Mouse (Mus musculus) right cerebral cortex, adult 2 months (tissue): ENCODE measurements around the gene Pnmal2.

ENCODE experiments used
- DNase-seq, 2 experiments: peaks; one replicate each; pipeline ENCODE4 v3.0.0; 2021 to 2022; ENCODE audit warnings: low spot score in 2 of 2

Pnmal2 gene

DNA sequence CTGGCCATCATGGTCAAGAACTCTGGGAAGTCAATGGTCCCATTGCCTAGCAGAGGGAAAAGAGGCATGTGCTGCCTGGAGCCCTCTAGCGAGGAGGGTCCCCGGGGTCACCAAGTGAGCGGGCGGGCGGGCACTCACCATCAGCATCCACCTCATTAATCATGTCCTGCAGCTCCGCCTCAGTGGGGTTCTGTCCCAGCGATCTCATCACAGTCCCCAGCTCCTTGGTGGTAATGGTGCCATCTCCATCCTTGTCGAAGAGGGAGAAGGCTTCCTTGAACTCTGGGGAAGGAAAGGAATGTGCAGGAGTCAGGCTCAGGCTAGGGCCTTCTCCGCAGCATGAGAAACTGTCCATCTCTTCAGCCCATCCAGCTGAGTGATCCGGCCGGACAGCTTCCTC lies 27.0 kb upstream of the Pnmal2 start:
- no peak for DNase-seq

DNA sequence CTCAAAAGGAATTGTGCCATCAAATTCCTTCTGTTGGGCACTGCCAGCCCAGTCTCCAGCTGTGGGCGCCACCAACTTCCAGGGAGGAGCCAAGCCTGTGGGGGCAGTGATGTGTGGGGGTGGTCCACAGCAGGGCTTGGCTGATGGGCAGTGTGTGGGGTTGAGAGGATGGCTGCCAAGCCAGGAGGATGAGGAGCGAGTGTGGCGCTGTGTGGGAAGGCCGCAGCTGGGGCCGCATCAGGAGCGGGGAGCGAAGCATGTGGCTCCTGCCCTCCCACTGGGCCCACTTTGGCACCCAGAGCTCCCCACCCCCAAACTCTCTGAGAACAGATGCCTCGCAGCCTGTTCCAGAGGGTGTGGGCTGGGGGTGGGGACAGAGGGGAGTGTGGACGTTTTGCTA lies 26.5 kb upstream of the Pnmal2 start:
- DNase-seq: peak; percentile 80 to 82

DNA sequence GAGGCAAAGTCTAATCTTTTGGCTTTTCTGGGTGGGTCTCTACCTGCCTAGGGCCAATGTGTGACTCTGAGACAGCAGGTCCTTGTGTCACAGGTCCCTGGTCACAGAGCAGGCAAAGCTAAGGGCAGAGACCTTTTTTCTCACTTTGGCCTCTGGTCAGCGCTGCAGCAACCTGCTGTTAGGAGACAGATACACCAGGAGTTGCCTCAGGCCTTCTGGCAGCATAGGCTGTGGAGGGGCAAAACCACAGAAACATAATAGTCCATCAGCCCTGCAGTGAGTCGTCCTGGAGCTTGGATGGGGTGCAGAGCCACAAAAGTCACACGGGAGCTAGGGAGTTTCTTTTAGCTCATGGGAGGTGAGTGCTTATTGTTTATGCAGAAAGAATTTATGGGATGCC lies 25.8 kb upstream of the Pnmal2 start:
- no peak for DNase-seq

DNA sequence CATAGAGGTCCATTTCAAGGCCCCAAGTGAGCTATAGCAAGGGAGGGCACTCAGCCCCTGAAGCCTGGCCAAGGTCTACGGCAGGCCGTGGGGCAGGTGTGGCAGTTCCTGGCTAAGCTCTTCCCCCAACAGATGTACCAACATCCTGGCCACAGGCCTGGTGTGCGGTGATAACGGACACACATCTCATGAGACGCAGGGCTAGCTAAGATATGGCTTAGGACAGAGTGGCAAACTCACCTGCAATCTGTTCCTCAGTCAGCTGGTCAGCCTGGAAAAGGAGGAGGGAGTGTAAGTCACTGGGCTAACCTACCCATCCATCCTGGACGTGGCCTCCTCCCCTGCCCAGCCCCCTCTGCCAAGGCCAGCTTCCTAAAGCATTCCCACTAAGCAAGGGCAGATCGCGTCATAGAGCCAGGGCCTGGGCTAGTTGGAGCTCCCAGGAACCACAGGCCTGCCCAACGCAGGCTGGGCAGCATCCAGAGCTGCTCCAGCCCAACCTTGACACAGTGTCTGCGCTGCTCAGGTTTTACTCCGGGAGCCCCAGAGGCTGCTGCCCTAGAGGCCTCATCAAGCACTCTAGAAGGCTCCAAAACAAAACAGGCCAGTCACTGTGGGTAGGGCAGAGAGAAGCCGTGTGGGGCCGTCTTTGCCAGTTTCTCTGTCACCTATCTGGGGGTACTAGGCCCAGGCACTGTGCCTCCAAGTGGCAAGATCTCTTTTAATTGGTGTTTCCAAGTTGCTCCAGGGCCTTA lies 24.9 kb upstream of the Pnmal2 start:
- no peak for DNase-seq

DNA sequence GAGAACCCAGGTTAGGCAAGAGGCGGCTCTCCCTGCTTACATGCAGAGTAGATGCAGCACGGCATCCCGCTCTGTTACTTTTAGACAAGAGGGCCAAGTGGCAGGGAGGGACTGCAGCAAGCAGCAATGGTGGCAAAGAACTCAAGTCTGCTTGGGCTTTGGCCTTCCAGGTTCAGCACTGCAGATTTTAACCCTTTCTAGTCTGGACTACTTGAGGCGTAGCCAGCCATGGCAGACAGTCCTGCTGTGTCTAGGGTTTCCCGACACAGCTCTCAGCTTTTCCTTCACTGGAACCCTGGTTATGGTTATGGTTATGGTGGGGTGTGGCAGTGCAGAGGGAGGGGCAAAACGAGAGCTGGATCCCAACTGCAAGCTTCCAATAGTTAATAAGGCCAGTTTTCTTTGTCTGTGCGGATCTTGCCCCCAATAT lies 24.3 kb upstream of the Pnmal2 start:
- DNase-seq: no peak

DNA sequence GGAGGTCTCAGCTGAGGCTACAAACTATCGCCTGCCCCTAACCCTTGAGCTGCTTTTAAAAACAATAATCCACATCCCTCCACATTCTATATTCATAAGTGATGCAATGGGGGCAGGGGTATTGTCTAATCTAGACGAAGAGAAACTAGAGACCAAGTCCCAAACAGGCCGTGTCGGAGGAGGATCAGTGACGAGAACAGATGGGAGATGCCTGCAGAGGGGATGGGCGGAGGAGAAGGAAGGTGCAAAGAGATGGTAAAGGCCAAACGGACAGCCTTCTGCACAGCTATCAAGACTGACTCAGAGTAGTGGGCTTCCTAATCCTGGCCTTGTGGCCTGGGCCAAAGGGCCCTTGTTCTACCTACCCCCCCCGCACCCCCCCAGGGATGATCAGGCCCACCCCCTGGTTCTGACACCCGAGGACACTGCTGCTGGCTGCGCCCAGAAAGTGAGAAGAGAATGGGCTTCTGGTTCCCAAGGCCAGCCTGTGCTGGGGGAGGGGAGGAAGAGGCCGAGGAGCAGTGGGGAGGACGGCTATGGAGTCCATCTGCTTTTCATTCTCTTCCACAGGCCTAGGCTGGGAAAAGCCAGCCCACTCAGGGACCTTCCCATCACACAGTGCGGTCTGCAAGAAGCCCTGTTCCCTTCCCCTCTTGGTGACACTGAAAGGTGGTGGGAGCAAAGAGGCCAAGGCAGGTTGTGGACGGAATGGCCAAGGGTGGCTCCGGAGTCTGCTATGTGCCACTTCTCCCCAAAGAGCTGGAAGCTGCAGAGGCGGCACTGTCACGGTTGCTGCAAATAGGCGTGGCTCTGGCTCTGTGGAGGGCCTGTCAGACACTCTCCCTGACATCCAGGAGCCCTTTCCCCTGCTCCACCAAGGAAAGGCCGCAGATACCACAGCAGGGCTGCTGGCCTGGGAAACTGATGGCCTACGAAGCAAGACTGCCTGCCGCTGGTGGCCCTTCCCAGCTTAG lies 23.4 kb upstream of the Pnmal2 start:
- DNase-seq: no peak

DNA sequence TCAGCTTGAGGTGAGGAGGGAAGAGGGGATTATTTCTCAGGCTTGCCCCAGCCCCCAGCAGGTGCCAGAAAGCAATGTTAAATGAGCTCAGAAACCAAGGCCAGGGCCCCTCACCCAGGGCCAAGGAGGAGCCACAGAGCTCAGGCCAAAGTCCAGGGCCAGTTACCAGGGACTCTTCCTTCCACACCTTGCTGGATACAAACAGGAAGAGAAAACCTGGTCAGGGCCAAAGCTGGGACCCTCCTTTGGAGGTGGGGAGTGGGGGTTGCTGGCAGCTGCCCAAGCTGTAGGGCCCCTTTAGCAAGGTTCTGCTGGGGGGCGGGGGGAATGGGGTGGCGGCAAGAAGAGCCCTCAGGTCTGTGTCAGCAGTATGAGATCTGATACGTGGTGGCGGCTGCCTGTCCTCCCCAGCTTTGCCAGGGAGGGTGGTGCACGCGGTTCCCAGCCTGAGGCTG lies 22.6 kb upstream of the Pnmal2 start:
- no peak for DNase-seq

DNA sequence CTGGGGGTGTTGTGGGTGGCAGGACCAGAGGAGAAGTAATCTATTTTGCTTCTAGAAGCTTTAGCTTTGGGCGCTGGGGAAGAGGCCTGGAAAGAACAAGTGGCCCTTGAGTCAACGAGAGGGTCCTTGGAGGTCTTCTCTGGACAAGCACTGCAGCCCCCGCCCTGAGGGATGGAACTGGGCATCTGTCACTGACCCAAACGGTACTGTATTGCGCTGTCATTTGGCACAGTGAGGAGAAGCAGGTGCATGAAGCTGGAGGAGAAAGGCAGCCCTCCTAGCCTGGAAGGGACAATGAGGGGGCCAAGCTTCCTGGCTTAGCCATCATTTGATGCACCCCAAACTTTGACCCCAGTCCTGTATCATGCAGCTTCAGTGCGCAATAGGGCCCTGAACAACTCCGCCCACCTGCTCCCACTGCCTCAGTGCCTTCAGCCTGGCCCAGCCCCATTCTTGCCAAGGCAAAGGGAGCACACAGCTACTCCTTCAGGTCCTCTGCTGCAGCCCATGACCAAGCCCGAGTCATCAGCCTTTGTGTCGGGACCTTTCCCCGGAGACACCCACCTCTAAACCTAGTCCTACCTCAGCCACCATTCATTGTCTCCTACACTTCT lies 22.0 kb upstream of the Pnmal2 start:
- DNase-seq: no peak

DNA sequence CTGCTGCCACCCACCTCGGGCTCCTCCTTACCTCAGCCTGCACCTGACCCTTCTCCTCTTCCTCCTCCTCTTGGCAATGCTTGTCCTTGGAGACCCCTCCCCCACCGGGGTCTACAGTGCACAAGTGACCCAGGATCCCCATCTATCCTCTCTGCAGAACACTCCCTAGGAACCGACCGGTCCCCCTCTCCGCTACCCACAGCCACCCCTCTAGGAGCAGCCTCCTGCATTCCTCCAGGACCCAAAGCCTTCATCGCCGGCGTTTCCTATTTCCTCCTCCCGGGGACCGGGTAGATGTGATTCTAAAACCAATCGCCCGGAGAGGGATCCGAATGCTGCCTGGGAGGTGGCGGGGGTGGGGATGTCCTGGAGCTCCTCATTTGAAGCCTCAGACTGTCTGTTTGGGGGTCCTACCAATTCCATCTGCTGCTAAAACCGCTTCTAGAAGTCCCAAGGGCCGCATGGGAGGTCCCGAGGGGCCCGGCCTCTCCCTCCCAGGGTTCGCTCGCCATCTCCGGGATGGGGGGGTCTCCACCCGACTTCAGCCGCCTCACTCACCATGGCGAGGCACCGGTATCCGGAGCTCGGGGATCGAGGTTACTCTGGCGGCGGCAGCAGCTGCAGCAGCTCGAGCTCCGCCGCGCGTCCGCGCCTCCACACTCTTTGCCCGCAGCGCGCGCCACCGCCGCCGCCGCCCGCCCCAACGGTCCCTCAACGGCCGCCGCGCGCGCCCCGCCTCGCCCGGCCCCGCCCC lies 21.0 kb upstream of the Pnmal2 start:
- no peak for DNase-seq

DNA sequence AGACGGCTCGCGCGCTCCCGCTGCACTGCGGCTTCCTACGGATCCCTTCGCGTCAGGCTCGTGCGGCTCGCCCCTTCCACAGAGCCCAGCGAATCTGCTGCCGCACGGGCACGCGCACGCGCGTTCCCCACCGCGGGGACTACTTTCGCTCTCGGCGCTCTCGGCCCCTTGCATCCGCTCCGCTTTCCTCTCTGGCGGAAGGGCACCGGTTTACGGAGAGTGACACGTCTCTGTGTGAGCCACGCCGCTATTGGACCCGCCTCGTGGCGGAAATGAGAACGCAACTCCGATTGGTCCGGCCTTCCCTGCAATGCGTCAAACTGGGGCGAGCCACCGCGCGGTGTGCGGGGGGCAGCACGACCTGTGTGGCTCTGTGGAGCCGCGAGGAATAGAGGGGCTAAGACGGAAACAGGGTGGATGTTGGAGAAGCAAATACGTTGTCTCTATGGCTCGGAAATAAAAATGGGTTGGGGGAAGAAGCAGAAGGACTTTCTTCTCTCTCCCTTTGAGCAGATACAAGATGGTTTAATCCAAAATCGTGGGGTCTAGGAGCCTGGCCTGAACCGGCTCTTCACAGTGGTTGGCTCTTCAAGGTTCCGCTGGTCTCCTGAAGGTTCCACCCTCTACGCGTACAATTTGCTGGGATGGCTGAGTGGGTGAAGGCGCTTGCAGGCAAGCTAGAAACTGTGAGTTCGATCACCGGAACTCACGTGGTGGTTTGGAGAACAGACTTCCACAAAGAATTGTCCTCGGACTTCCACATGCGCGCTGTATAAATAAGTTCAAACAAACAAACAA lies 20.2 kb upstream of the Pnmal2 start, which contains the start of gene Calm3:
Gene Calm3 (minus strand): TSS at position 78 of the 798 bp plus-strand sequence.
- DNase-seq: peak; percentile 99 to 100

DNA sequence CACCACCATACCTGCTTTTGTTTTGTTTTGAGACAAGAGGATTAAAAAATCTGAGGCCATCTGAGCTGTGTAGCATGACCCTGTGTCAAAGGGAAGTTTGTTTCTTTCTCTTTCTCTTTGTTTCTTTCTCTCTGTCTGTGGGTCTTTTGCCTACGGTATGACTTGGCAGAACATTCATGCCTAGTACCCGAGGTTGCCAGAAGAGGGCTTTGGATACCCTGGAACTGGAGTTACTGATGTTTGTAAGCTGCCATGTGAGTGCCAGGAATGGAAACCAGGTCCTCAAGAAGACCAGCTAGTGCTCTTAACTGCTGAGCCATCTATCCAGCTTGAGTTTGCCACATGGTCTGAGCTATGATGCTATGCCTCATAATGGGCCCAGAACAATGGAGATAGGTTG lies 16.1 kb upstream of the Pnmal2 start:
- DNase-seq: no peak

DNA sequence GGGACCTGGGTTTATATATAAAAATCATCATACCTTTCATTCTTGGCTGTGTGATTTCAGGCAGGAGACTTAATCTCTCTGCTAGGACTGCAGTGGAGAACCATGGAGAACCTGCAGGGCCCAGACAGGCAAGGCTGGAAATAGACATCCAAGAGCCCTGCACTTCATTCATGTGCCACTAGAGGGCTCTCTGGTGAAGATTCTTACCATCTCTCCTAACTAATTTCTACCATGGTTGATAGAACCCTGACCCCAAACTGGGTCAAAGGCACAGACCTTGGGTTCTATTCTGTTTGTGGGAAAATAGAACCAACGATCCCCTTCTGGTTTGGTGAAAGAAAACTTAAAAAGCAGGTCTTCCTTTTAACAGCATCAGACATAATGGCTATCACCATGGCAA lies 13.6 kb upstream of the Pnmal2 start:
- DNase-seq: peak; percentile 83 to 91

DNA sequence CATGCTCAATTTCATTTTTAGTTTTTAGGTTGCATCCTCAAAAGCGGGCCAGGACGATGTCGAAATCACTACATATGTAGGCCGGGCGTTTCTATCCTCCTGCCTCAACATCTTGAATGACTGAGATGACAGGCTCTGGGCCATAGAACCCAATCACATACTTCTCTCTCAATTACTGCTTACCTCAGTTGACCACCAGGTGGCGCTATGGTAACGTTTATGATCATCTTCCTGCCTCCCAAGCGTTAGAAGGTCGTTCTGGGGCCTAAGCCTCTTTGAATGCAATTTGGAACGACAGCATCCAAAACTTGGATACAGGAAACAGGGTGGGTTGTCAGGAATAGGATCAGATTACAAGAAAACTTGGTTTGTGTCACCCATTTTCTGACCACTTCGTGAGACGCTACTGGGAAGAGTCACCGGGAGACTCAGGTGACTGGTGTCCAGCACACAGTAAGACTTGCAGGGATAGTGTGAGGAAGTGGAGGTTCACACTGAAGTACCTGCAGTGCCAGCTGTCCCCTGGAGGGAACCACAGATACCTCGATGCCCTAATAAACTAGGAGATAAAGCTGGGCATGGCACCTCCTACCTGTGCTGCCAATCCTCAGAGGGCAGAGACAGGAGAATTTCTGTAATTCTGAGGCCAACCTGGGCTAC lies 12.4 kb upstream of the Pnmal2 start:
- peak; percentile 94 to 97 for DNase-seq

DNA sequence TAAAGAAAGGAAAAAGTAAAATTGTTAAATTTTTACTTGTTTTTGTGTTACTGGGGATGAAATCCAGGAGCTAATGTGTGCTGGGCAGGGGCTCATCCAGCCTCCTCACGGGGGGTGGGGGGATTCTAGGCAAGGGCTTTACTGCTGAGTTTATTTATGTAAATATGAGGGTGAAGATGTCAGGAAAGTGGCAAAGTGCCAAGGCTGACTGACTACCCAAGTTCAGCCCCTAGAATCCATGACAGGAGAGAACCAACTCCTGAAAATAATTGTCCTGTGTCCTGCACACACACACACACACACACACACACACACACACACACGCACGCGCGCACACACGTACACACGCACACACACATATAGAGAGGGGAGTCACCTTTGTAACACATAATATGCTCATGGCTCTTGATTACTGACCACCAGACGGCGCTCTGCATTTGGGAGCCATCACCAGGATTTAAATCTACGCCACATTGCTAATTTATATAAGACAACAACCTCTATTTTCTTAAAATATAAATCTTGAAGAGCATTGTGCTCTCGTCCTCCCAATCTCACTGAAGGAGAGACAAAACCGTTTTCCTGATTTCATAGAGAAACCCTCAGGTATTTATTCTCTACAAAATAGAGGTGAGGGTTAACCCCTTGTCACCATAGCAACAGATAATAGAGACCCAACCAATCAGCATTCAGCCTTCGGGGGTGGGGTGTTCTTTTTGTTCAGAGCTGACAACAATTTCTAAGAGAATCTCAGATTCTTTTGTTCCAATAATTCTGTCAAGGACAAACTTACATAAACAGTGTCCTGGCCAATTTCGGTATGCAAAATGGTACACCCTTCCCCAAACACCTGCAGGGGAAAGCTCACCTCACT lies 11.5 kb upstream of the Pnmal2 start:
- peak in 1 of 2 experiments; percentile 72 for DNase-seq

DNA sequence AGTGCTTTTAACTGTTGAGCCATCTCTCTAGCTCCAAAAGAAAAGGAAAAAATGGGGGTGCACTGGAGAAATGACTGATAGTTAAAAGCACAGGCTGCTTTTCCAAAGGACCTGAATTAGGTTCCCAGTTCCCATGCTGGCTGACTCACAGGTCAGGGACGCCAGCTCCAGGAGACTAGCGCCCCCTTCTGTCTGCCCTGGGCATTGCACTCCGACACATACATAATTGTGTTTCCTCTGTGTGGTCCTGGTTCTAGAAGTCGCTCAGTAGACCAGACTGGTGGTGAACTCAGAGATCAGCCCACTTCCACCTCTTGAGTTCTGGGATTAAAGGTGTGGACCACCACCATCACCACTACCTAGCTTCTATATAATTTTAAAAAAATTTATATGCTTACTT lies 7.2 kb upstream of the Pnmal2 start:
- no peak for DNase-seq

DNA sequence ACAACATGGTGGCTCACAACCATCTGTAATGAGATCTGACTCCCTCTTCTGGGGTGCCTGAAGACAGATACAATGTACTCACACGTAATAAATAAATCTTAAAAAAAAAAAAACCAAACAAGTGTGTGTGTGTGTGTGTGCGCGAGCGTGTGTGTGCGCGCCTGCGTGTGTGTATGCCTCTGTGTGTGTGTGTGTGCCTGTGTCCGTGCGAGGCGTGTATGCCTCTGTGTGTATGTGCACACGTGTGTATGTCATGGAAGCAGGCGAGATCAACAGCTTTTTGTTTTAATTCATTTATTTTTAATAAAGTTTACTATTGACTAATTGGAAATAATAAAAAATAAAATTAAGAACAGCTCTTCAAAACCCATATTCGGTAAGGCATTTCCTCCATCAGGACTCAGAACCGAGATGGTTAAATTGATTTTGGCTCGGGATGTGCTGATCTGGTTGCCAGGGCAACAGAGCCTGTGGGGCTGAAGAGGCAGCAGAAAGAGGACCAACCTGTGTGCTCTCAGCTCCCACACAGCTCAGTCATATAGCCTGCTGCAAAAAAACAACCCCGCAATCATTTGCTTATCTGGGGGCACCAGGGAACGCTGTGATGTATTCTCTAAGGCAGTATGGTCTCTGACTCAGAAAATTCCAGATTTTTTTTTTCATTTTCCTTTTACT lies 6.2 kb upstream of the Pnmal2 start:
- DNase-seq: peak in 1 of 2 experiments; percentile 65

DNA sequence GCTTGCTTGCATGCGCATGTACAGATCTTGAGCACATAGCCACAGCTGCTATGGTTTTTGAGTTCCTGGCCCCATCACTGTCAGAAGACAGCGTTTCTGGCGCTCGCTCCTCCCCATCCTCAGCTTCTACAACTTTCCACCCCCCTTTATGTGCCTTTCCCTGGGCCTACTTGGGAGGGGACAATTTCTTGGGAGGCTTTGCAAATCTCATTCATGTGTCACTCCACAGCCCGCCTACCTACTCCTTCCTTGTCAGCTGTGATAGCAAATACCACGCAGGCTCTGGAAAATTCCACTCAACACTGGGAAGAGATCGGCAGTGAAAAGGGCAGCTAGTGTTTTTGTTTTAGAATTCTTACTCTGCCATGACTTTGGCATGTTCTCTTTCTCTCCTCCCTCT lies 4.2 kb upstream of the Pnmal2 start:
- peak; percentile 79 to 85 for DNase-seq

DNA sequence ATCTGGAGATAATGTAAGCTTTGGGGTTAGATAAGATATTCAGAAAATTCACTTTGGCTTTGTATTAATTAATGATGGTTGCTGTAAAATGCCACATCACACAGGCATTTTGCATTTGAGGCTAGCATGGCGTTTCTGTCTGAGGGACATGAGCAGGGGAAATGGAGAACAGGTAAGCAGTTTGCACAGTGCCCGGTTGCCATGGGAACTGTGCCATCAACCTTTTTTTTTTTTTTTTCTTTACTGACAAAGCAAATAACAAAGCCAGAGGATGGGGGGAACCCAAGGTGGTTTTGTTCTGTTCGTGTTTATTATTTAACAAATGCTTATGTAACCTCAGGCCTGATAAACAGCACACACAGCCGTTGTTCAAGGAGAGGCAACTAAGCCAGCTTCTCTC lies 1.6 kb upstream of the Pnmal2 start:
- DNase-seq: no peak
